Mouse (Mus musculus) liver, embryonic 13.5 days (tissue): Measurements from ENCODE around the gene Rbms3. TPM values are rescaled to one million over a fixed set of nuclear protein-coding genes. Genes with fewer than 3 reads are reported as not detected.

Source experiments
- ATAC-seq: fragments of 200-750 bp; cut with Nextera tagmentation; 2 replicates; pipeline ENCODE4 v1.8.0; 2017; ENCODE audit warnings: low read depth, mild to moderate bottlenecking, moderate number of reproducible peaks, moderate library complexity
- DNase-seq: peaks from one replicate; pipeline ENCODE4 v3.0.0; 2022
- H3K27ac ChIP-seq: fragments of 300-500 bp; sonication (generic); 2 replicates; pipeline ENCODE4 v1.5.1; 2015; ENCODE audit warnings: moderate library complexity, mild to moderate bottlenecking, inconsistent platforms
- H3K27me3 ChIP-seq: fragments of 300-500 bp; sonication (generic); 2 replicates; pipeline ENCODE4 v1.6.1; 2015; ENCODE audit warnings: mild to moderate bottlenecking, inconsistent platforms
- H3K36me3 ChIP-seq: fragments of 300-500 bp; sonication (generic); 2 replicates; pipeline ENCODE4 v1.6.1; 2015; ENCODE audit warnings: mild to moderate bottlenecking, inconsistent platforms
- H3K4me1 ChIP-seq: fragments of 300-500 bp; sonication (generic); replicated peaks from 2 replicates; pipeline ENCODE4 v1.6.1; 2015; ENCODE audit warnings: inconsistent platforms
- H3K4me2 ChIP-seq: fragments of 300-500 bp; sonication (generic); 2 replicates; pipeline ENCODE4 v1.6.1; 2015; ENCODE audit warnings: inconsistent platforms, mild to moderate bottlenecking, moderate library complexity
- H3K4me3 ChIP-seq: fragments of 300-500 bp; sonication (generic); replicated peaks from 2 replicates; pipeline ENCODE4 v1.5.1; 2015; ENCODE audit warnings: mild to moderate bottlenecking, inconsistent platforms
- H3K9ac ChIP-seq: fragments of 300-500 bp; sonication (generic); 2 replicates; pipeline ENCODE4 v1.6.1; 2015; ENCODE audit warnings: mild to moderate bottlenecking, inconsistent platforms
- H3K9me3 ChIP-seq: fragments of 300-500 bp; sonication (generic); replicated peaks from 2 replicates; pipeline ENCODE4 v1.6.1; 2016; ENCODE audit warnings: inconsistent platforms
- WGBS: fragments of 180-500 bp; shearing (Covaris S2); methylation state at CpG from one replicate; pipeline ENCODE4 v1.1.7; 2015; ENCODE audit not compliant: insufficient replicate concordance; 5-methylcytosine and 5-hydroxymethylcytosine counted together
- polyA plus RNA-seq: library from polyadenylated mRNA; unstranded; fragments of >200 nt; fragmentation: Nextera tagmentation; extraction: Ambion mirVana; gene quantifications from 2 replicates; pipeline ENCODE4 v1.2.1, GENCODE M21; 2015

Gene Rbms3
- polyA plus RNA-seq, 1 experiment from 2014 or later, result 5.1 TPM

- Histone ChIP-seq H3K4me2 (no peak overlapping the region), H3K36me3 (no peaks in the 10 kb centered on the region), H3K4me3 (no peak overlapping the region), H3K4me1 (peaks cover 9% of the 10 kb centered on the region), H3K9ac (no peak overlapping the region), H3K27ac (no peak overlapping the region), H3K27me3 (no peaks in the 10 kb centered on the region), H3K9me3 (no peaks in the 10 kb centered on the region)
- ATAC-seq, result no peak
- DNase-seq, result no peak
These were observed 232.6 kb downstream of the Rbms3 start for GRCm38 (mm10) chr9:117397071-117397470.

- no peak overlapping the region for H3K4me3 ChIP-seq
- ATAC-seq (no peak), DNase-seq (no peak)
- H3K4me1 ChIP-seq, result peaks cover 9% of the 10 kb centered on the region
- 68% methylated on average over 8 of the region's 8 CpGs for WGBS
- H3K27ac ChIP-seq, result no peak overlapping the region
- no peaks in the 10 kb centered on the region for H3K9me3 ChIP-seq
- H3K36me3 ChIP-seq, result no peaks in the 10 kb centered on the region
- H3K27me3 ChIP-seq, result no peaks in the 10 kb centered on the region
- no peak overlapping the region for H3K4me2 ChIP-seq
- H3K9ac ChIP-seq, result no peak overlapping the region
These were observed 233.1 kb downstream of the Rbms3 start for GRCm38 (mm10) chr9:117396586-117396985.

GRCm38 (mm10) chr9:117393626-117394525 lies 235.8 kb downstream of the Rbms3 start:
- Histone ChIP-seq H3K9me3 (no peaks in the 10 kb centered on the region), H3K27me3 (no peaks in the 10 kb centered on the region), H3K27ac (no peak overlapping the region), H3K4me2 (no peak overlapping the region), H3K4me1 (no peaks in the 10 kb centered on the region), H3K9ac (no peak overlapping the region), H3K36me3 (no peaks in the 10 kb centered on the region), H3K4me3 (no peak overlapping the region)
- DNase-seq (no peak), ATAC-seq (no peak)
- WGBS, result 65% methylated on average over 18 of the region's 18 CpGs

GRCm38 (mm10) chr9:117388024-117388423 lies 241.7 kb downstream of the Rbms3 start:
- no peak overlapping the region for H3K27ac ChIP-seq
- no peaks in the 10 kb centered on the region for H3K4me1 ChIP-seq
- H3K9me3 ChIP-seq, result no peaks in the 10 kb centered on the region
- 63% methylated on average over 9 of the region's 9 CpGs for WGBS
- H3K9ac ChIP-seq, result no peak overlapping the region
- no peak overlapping the region for H3K4me3 ChIP-seq
- H3K27me3 ChIP-seq, result no peaks in the 10 kb centered on the region
- H3K4me2 ChIP-seq, result no peak overlapping the region
- no peak for DNase-seq
- no peaks in the 10 kb centered on the region for H3K36me3 ChIP-seq
- no peak for ATAC-seq

- Histone ChIP-seq H3K9ac (no peak overlapping the region), H3K4me2 (no peak overlapping the region), H3K4me3 (no peak overlapping the region), H3K9me3 (no peaks in the 10 kb centered on the region), H3K27me3 (no peaks in the 10 kb centered on the region), H3K36me3 (no peaks in the 10 kb centered on the region), H3K4me1 (no peaks in the 10 kb centered on the region), H3K27ac (no peak overlapping the region)
- DNase-seq (no peak), ATAC-seq (no peak)
- 60% methylated on average over 5 of the region's 5 CpGs for WGBS
These were observed 248.8 kb downstream of the Rbms3 start for GRCm38 (mm10) chr9:117380876-117381275.

- WGBS, result 54% methylated on average over 5 of the region's 5 CpGs
- Histone ChIP-seq H3K27me3 (no peaks in the 10 kb centered on the region), H3K36me3 (no peaks in the 10 kb centered on the region), H3K4me2 (no peak overlapping the region), H3K9ac (no peak overlapping the region), H3K27ac (no peak overlapping the region), H3K4me3 (no peak overlapping the region), H3K4me1 (no peaks in the 10 kb centered on the region), H3K9me3 (no peaks in the 10 kb centered on the region)
- DNase-seq, result no peak
- ATAC-seq, result no peak
These were observed 249.6 kb downstream of the Rbms3 start for GRCm38 (mm10) chr9:117380076-117380475.

GRCm38 (mm10) chr9:117379448-117379983 lies 250.2 kb downstream of the Rbms3 start:
- H3K4me2 ChIP-seq, result no peak overlapping the region
- H3K36me3 ChIP-seq, result no peaks in the 10 kb centered on the region
- no peak overlapping the region for H3K9ac ChIP-seq
- no peaks in the 10 kb centered on the region for H3K4me1 ChIP-seq
- no peak overlapping the region for H3K4me3 ChIP-seq
- DNase-seq, result no peak
- no peak overlapping the region for H3K27ac ChIP-seq
- no peak for ATAC-seq
- no peaks in the 10 kb centered on the region for H3K27me3 ChIP-seq
- WGBS, result 73% methylated on average over 16 of the region's 16 CpGs
- no peaks in the 10 kb centered on the region for H3K9me3 ChIP-seq

- H3K9me3 ChIP-seq, result no peaks in the 10 kb centered on the region
- H3K36me3 ChIP-seq, result no peaks in the 10 kb centered on the region
- no peak overlapping the region for H3K27ac ChIP-seq
- no peak overlapping the region for H3K9ac ChIP-seq
- DNase-seq (no peak), ATAC-seq (no peak)
- 66% methylated on average over 9 of the region's 9 CpGs for WGBS
- H3K27me3 ChIP-seq, result no peaks in the 10 kb centered on the region
- no peak overlapping the region for H3K4me2 ChIP-seq
- H3K4me3 ChIP-seq, result no peak overlapping the region
- H3K4me1 ChIP-seq, result no peaks in the 10 kb centered on the region
These were observed 251.4 kb downstream of the Rbms3 start for GRCm38 (mm10) chr9:117378131-117378890.

GRCm38 (mm10) chr9:117375776-117376175 lies 253.9 kb downstream of the Rbms3 start:
- no peak overlapping the region for H3K27ac ChIP-seq
- H3K27me3 ChIP-seq, result no peaks in the 10 kb centered on the region
- DNase-seq (no peak), ATAC-seq (no peak)
- no peak overlapping the region for H3K4me2 ChIP-seq
- no peaks in the 10 kb centered on the region for H3K9me3 ChIP-seq
- no peak overlapping the region for H3K9ac ChIP-seq
- H3K4me3 ChIP-seq, result no peak overlapping the region
- H3K36me3 ChIP-seq, result no peaks in the 10 kb centered on the region
- no peaks in the 10 kb centered on the region for H3K4me1 ChIP-seq
- WGBS, result 60% methylated on average over 3 of the region's 3 CpGs

- H3K27ac ChIP-seq, result no peak overlapping the region
- no peaks in the 10 kb centered on the region for H3K36me3 ChIP-seq
- H3K4me2 ChIP-seq, result no peak overlapping the region
- H3K4me3 ChIP-seq, result no peak overlapping the region
- H3K27me3 ChIP-seq, result no peaks in the 10 kb centered on the region
- H3K9me3 ChIP-seq, result no peaks in the 10 kb centered on the region
- no peak overlapping the region for H3K9ac ChIP-seq
- no peak for ATAC-seq
- DNase-seq, result no peak
- WGBS, result 10% methylated on average over 7 of the region's 7 CpGs
- no peaks in the 10 kb centered on the region for H3K4me1 ChIP-seq
These were observed 256.5 kb downstream of the Rbms3 start for GRCm38 (mm10) chr9:117373164-117373741.

- Histone ChIP-seq H3K4me3 (no peak overlapping the region), H3K27ac (no peak overlapping the region), H3K4me2 (no peak overlapping the region), H3K9me3 (no peaks in the 10 kb centered on the region), H3K36me3 (no peaks in the 10 kb centered on the region), H3K9ac (no peak overlapping the region), H3K4me1 (no peaks in the 10 kb centered on the region), H3K27me3 (no peaks in the 10 kb centered on the region)
- WGBS, result 67% methylated on average over 5 of the region's 5 CpGs
- ATAC-seq (no peak), DNase-seq (no peak)
These were observed 257.7 kb downstream of the Rbms3 start for GRCm38 (mm10) chr9:117371980-117372379.
